Mouse (Mus musculus) c-Kit-positive CD71-positive TER-119-negative erythroid progenitor cells, embryonic 14.5 days (primary cell): ENCODE results near the gene Ift20.
A peak's percentile ranks its signal among the peaks of the same experiment; 100 is the strongest.
"Not testable (repeated sequence)": the region's sequence is repeated elsewhere in the genome, so short reads cannot be mapped to it uniquely, and the experiment has no call there.

Experiments used
- DNase-seq: peaks from one replicate; pipeline ENCODE4 v3.0.0-alpha.2; 2013; ENCODE audit warnings: low read depth

Gene Ift20

GRCm38 (mm10) chr11:78523241-78523955 lies 12.8 kb upstream of the Ift20 start:
- no peak for DNase-seq

GRCm38 (mm10) chr11:78524838-78525237 lies 11.3 kb upstream of the Ift20 start:
- no peak for DNase-seq

- DNase-seq = no peak
These were observed 7.4 kb upstream of the Ift20 start for GRCm38 (mm10) chr11:78528714-78529113.

GRCm38 (mm10) chr11:78530001-78530400 lies 6.2 kb upstream of the Ift20 start:
- DNase-seq = no peak

GRCm38 (mm10) chr11:78531046-78531445 lies 5.1 kb upstream of the Ift20 start:
- DNase-seq = no peak

- not testable (repeated sequence) for DNase-seq
These were observed 4.6 kb upstream of the Ift20 start for GRCm38 (mm10) chr11:78531515-78531914.

- DNase-seq = no peak
These were observed 1.6 kb upstream of the Ift20 start for GRCm38 (mm10) chr11:78534516-78534915.

GRCm38 (mm10) chr11:78535376-78536079 lies 633 bp upstream of the Ift20 start:
- DNase-seq = no peak

- DNase-seq = no peak
These were observed 526 bp downstream of the Ift20 start for GRCm38 (mm10) chr11:78536690-78537084.

- DNase-seq = no peak
These were observed 4.2 kb downstream of the Ift20 start for GRCm38 (mm10) chr11:78540358-78540757.

GRCm38 (mm10) chr11:78544449-78545111 lies 8.4 kb downstream of the Ift20 start:
- DNase-seq = no peak

- DNase-seq = no peak
These were observed 9.0 kb downstream of the Ift20 start for GRCm38 (mm10) chr11:78545181-78545580.

GRCm38 (mm10) chr11:78547718-78548460 lies 11.7 kb downstream of the Ift20 start:
- no peak for DNase-seq

GRCm38 (mm10) chr11:78549491-78549987 lies 13.4 kb downstream of the Ift20 start:
- no peak for DNase-seq

GRCm38 (mm10) chr11:78550168-78551058 lies 14.3 kb downstream of the Ift20 start, which contains the start of gene Tmem97:
Tmem97 (minus strand) TSS chr11:78550777.
- peak; percentile 92 for DNase-seq

GRCm38 (mm10) chr11:78551059-78551398 lies 14.9 kb downstream of the Ift20 start:
- DNase-seq = no peak

- DNase-seq = no peak
These were observed 19.5 kb downstream of the Ift20 start for GRCm38 (mm10) chr11:78555623-78556022.

GRCm38 (mm10) chr11:78556070-78556469 lies 19.9 kb downstream of the Ift20 start:
- DNase-seq = no peak

GRCm38 (mm10) chr11:78557241-78557640 lies 21.1 kb downstream of the Ift20 start:
- DNase-seq = no peak

- peak; percentile 66 for DNase-seq
These were observed 24.3 kb downstream of the Ift20 start for GRCm38 (mm10) chr11:78560447-78560846.

- no peak for DNase-seq
These were observed 30.6 kb downstream of the Ift20 start for GRCm38 (mm10) chr11:78566775-78567174.
